Mouse (Mus musculus) embryonic facial prominence, embryonic 15.5 days (tissue): ENCODE results near the gene Nup188. TPM values are rescaled to one million over a fixed set of nuclear protein-coding genes. Genes with fewer than 3 reads are reported as not detected.

ENCODE experiments used
- ATAC-seq: fragments of 200-750 bp; cut with Nextera tagmentation; 2 replicates; pipeline ENCODE4 v1.8.0; 2017; ENCODE audit warnings: low read depth, moderate TSS enrichment; ENCODE audit not compliant: insufficient number of reproducible peaks, low FRiP score, low TSS enrichment
- H3K27ac ChIP-seq: fragments of 300-500 bp; sonication (generic); replicated peaks from 2 replicates; pipeline ENCODE4 v1.5.1; 2015; ENCODE audit warnings: mild to moderate bottlenecking, inconsistent platforms
- H3K27me3 ChIP-seq: fragments of 300-500 bp; sonication (generic); 2 replicates; pipeline ENCODE4 v1.6.1; 2015; ENCODE audit warnings: inconsistent platforms
- H3K36me3 ChIP-seq: fragments of 300-500 bp; sonication (generic); 2 replicates; pipeline ENCODE4 v1.6.1; 2015; ENCODE audit warnings: mild to moderate bottlenecking, inconsistent platforms
- H3K4me1 ChIP-seq: fragments of 300-500 bp; sonication (generic); 2 replicates; pipeline ENCODE4 v1.6.1; 2015; ENCODE audit warnings: inconsistent platforms
- H3K4me2 ChIP-seq: fragments of 300-500 bp; sonication (generic); replicated peaks from 2 replicates; pipeline ENCODE4 v1.6.1; 2015; ENCODE audit warnings: mild to moderate bottlenecking, inconsistent platforms
- H3K4me3 ChIP-seq: fragments of 300-500 bp; sonication (generic); replicated peaks from 2 replicates; pipeline ENCODE4 v1.5.1; 2015; ENCODE audit warnings: mild to moderate bottlenecking, inconsistent platforms
- H3K9ac ChIP-seq: fragments of 300-500 bp; sonication (generic); 2 replicates; pipeline ENCODE4 v1.6.1; 2015; ENCODE audit warnings: inconsistent platforms
- H3K9me3 ChIP-seq: fragments of 300-500 bp; sonication (generic); replicated peaks from 2 replicates; pipeline ENCODE4 v1.6.1; 2016; ENCODE audit warnings: inconsistent platforms
- WGBS: fragments of 180-500 bp; shearing (Covaris S2); methylation state at CpG from one replicate; pipeline ENCODE4 v1.1.7; 2015; 5-methylcytosine and 5-hydroxymethylcytosine counted together
- polyA plus RNA-seq: library from polyadenylated mRNA; unstranded; fragments of >200 nt; fragmentation: Nextera tagmentation; extraction: Ambion mirVana; gene quantifications from 2 replicates; pipeline ENCODE4 v1.2.1, GENCODE M21; 2015

The Nup188 gene
- polyA plus RNA-seq, 1 experiment from 2014 or later: 34.3 TPM

DNA sequence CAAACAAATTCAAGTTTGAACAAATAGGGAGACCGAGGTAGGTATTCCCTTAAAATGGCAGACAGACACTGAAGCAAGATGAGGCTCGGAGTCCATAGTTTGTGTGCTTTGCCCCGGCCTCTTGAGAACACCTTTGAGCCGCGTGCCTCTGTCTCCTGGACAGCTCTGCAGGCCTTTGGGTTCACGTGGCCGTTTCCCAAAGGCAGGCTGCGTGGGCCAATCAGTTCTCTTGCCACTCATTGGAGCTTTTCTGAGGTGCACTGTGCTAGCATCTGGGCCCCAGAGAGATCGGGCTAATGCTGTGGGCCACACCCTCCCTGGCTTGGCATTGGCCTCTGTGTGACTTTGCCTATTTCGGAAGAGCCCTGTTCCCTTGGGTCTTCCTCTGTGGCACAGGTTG, 89.7 kb downstream of the Nup188 start:
- ATAC-seq: no peak
- Histone ChIP-seq H3K4me3 (no peak overlapping the region), H3K4me1 (no peaks in the 10 kb centered on the region; the same call in 1 of the 2 replicates), H3K27me3 (no peaks in the 10 kb centered on the region), H3K36me3 (peaks cover 87% of the 10 kb centered on the region), H3K9me3 (no peaks in the 10 kb centered on the region), H3K9ac (no peak overlapping the region), H3K4me2 (no peak overlapping the region), H3K27ac (no peak overlapping the region)
- 92% methylated on average over 10 of the region's 10 CpGs for WGBS

DNA sequence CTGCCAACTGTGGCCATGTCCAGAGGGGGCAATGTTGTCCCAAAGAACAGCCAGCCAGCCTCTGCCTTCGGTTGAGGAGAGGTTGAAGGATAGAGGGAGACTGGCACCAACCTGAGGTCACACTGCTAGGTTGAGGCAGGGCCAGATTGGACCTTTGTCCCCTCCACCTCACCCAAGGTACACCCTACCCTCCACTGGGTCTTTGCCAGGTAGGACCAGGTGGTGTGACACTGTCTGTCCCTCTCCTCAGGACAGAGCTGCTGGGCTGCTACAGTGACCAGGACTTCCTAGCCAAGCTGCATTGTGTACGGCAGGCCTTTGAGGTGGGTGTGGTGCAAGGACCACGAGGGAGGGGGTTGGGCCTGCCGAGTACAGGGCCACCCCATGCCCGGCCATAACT, 91.5 kb downstream of the Nup188 start:
- Histone ChIP-seq H3K27me3 (no peaks in the 10 kb centered on the region), H3K9me3 (no peaks in the 10 kb centered on the region), H3K9ac (no peak overlapping the region), H3K4me2 (no peak overlapping the region), H3K4me3 (no peak overlapping the region), H3K4me1 (no peaks in the 10 kb centered on the region; the same call in 1 of the 2 replicates), H3K27ac (no peak overlapping the region), H3K36me3 (peaks cover 86% of the 10 kb centered on the region)
- 81% methylated on average over 5 of the region's 5 CpGs for WGBS
- peak; percentile 31; the same call in 1 of the 2 replicates for ATAC-seq

DNA sequence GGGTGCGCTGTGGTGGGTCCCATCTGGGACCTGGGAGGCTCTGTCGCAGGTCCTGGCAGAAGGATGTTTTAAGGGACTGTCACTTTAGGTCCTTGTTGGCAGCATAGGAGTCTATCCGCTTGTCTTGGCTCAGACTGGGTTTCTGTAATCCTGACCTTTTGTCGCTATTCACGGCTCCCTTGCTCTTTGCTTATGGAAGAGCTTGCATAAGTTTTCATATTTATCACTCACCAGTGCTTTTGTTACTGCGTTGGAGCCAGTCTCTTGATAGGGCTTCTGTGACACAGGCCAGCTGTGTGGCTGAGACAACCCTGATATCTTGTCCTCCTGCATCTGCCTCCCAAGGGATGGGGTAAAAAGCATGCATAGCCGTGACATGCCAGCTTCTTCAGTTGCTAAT, 93.1 kb downstream of the Nup188 start:
- H3K4me3 ChIP-seq: no peak overlapping the region
- no peaks in the 10 kb centered on the region; the same call in 1 of the 2 replicates for H3K4me1 ChIP-seq
- WGBS: 89% methylated on average over 7 of the region's 7 CpGs
- H3K9ac ChIP-seq: no peak overlapping the region
- peaks cover 89% of the 10 kb centered on the region for H3K36me3 ChIP-seq
- no peaks in the 10 kb centered on the region for H3K27me3 ChIP-seq
- ATAC-seq: no peak
- H3K4me2 ChIP-seq: no peak overlapping the region
- H3K27ac ChIP-seq: no peak overlapping the region
- H3K9me3 ChIP-seq: no peaks in the 10 kb centered on the region

DNA sequence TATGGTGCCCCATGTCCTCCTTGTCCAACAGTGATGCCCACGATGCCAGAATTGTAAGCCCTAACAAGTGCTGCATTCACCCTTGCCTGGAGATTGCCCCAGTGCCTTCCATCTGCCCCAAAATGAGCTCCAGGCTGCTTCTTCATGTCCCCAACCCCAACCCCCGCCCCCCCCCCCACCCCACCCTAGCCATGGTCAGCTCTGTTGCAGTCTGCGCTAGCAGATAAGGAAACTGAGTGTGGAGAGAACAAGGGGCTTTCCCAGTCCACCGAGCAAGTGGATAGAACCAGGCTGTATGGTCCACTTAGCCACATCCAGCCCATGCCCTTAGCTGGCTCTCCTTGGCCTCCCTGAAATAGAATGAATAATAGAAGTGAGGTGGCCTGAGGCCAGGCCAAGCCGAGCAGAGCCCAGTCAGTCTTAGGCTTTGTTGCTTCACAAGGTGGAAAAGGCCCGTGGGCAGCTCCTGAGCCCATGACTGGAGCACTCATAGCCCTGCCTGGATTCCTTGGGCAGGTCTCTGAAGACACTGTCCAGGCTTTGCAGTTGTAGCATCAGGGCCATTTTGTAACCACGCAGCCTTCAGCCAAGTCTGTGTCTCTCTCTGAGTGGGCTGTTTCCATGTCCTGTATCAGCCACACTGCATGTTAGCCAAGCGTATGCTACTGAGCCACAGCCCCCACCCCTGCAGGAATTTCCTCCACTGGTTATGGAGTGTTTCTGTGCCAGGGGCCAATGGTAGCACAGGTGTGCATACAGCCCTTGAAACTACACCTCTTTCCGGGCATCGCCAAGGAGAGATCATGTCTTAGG, 94.6 kb downstream of the Nup188 start:
- ATAC-seq: no peak
- Histone ChIP-seq H3K4me2 (no peak overlapping the region), H3K27me3 (no peaks in the 10 kb centered on the region), H3K9ac (no peak overlapping the region), H3K27ac (no peak overlapping the region), H3K36me3 (peaks cover 94% of the 10 kb centered on the region), H3K9me3 (no peaks in the 10 kb centered on the region), H3K4me3 (no peak overlapping the region), H3K4me1 (no peaks in the 10 kb centered on the region; the same call in 1 of the 2 replicates)
- WGBS: 87% methylated on average over 10 of the region's 10 CpGs

DNA sequence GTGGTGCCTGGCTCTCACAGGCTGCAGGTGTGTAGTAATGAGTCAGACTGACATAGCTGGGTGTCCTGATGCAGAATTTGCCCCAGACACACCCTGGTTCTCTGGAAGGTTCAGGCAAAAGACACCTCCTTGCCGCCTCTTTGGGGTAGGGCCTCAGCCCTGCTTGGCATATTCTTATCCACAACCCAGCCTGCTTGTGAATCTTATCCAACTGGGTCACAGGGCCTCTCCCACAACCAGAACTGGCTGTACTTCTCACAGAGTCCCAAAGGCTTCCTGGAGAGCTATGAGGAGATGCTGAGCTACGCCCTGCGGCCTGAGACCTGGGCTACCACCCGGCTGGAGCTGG, 95.2 kb downstream of the Nup188 start:
- WGBS: 81% methylated on average over 4 of the region's 4 CpGs
- Histone ChIP-seq H3K27ac (no peak overlapping the region), H3K36me3 (peaks cover 89% of the 10 kb centered on the region), H3K27me3 (no peaks in the 10 kb centered on the region), H3K9me3 (no peaks in the 10 kb centered on the region), H3K4me1 (no peaks in the 10 kb centered on the region), H3K4me3 (no peak overlapping the region), H3K4me2 (no peak overlapping the region), H3K9ac (no peak overlapping the region)
- ATAC-seq: no peak

DNA sequence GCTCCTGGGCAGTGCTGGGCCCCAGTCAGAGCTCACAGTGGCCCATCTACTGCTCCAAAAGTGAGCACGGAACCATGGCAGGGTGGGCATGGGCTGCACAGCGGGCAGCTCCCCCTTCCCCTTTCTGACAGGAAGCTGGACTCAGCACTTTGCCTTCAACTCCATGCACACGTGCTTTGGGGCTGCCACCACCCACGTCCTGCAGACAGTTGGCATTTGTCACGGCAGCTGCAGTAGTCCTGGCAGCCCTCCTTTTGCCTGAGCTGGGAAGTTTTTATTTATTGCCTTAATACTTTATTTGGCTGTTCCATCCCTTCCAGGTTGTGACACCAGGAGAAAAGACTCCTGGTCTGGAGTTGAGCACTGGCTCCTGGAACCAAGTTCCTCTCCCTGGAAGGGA, 98.6 kb downstream of the Nup188 start:
- peaks cover 57% of the 10 kb centered on the region for H3K36me3 ChIP-seq
- 80% methylated on average over 5 of the region's 5 CpGs for WGBS
- no peaks in the 10 kb centered on the region for H3K27me3 ChIP-seq
- no peak overlapping the region for H3K4me3 ChIP-seq
- H3K27ac ChIP-seq: no peak overlapping the region
- ATAC-seq: no peak
- H3K4me1 ChIP-seq: no peaks in the 10 kb centered on the region
- no peak overlapping the region for H3K4me2 ChIP-seq
- H3K9ac ChIP-seq: no peak overlapping the region
- no peaks in the 10 kb centered on the region for H3K9me3 ChIP-seq

DNA sequence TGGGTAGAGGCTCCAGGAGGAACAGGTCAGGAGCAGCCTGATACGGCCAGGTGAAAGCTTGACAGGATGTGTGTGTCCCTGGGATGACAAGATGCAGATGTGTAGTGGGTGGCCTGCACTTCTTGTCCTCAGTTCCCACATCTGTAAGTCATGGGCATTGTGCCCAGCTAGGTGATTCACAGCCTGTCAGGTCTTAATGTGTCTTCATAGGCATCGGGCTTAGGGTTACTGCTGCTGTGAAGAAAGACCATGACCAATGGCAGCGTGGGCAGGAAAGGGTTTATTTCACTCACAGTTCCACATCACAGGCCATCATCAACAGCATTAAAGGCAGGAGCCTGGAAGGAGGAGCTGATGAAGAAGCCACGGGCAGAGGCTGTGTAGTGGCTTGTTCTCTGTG, 99.4 kb downstream of the Nup188 start:
- Histone ChIP-seq H3K9ac (no peak overlapping the region), H3K36me3 (peaks cover 51% of the 10 kb centered on the region), H3K4me2 (no peak overlapping the region), H3K27me3 (no peaks in the 10 kb centered on the region), H3K9me3 (no peaks in the 10 kb centered on the region), H3K4me1 (no peaks in the 10 kb centered on the region), H3K27ac (no peak overlapping the region), H3K4me3 (no peak overlapping the region)
- WGBS: 72% methylated on average over 4 of the region's 4 CpGs
- ATAC-seq: no peak

DNA sequence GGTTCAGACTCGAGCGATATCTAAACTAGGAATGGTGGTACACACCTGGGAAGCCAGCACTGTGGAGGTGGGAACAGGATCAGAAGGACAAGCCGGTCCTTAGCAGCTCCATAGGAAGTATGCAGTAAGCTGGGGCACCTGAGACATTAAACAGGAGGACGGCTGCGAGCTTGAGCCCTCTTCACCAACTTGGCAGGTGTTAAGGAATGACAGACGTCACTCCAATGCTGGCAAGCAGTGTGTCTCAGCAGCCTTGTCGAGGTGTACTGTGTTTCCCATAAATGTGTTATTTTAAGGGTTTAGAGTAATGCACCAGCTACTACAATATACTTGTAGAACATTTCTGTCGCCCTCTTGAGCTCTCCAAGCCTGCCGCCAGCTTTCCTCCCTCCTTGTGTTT, 100.7 kb downstream of the Nup188 start:
- 81% methylated on average over 9 of the region's 9 CpGs for WGBS
- Histone ChIP-seq H3K9ac (no peak overlapping the region), H3K27me3 (no peaks in the 10 kb centered on the region), H3K9me3 (no peaks in the 10 kb centered on the region), H3K36me3 (peaks cover 39% of the 10 kb centered on the region), H3K4me3 (no peak overlapping the region), H3K4me1 (peaks cover 8% of the 10 kb centered on the region), H3K4me2 (no peak overlapping the region), H3K27ac (no peak overlapping the region)
- ATAC-seq: no peak

DNA sequence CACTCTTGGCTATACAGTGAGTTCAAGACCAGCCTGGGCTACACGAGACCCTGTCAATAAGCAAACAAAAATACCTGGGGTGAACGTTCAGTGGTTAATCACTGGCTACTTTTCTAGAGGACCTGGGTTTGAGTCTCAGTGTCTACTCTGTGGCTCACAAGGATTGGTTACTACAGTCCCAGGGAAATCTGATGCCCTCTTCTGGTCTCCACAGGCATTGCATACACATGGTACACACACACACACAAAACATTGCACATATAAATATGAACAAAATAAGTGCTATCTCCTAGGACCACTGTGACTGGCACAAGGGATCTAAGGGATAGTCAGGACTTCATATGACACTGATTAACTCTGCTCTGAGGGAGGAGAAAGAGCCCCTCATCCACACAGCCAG, 102.8 kb downstream of the Nup188 start:
- H3K4me3 ChIP-seq: no peak overlapping the region
- H3K9ac ChIP-seq: no peak overlapping the region
- H3K36me3 ChIP-seq: peaks cover 19% of the 10 kb centered on the region
- no peak overlapping the region for H3K4me2 ChIP-seq
- 88% methylated on average over 2 of the region's 2 CpGs for WGBS
- ATAC-seq: no peak
- no peaks in the 10 kb centered on the region for H3K27me3 ChIP-seq
- H3K4me1 ChIP-seq: peaks cover 21% of the 10 kb centered on the region
- H3K9me3 ChIP-seq: no peaks in the 10 kb centered on the region
- H3K27ac ChIP-seq: no peak overlapping the region

DNA sequence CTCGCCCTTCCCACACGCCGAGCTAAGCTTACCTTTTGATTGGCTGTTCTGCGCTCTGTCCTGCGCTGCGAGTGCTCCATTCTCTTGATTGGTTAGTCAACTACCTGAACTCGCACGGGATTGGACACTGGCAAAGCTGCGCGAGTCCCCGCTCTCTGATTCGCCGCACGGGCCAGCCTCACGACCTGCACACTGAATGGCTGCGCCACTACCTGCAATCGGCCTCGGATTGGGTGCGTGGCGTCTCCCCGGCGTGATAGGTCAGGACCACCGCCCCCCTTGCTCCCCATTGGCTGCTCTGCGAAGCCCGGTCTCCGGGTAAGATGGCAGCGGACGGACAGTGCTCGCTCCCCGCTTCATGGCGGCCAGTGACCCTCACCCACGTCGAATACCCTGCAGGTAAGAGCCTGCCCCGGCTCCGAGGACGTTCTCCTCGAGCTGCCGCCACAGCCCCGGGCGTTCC, 105.9 kb downstream of the Nup188 start, which contains the start of gene Dolpp1:
Gene Dolpp1 (plus strand): TSS at position 141 of the 463 bp plus-strand sequence.
- H3K4me2 ChIP-seq: peak within 1 kb of the TSS; percentile 92
- no peaks in the 10 kb centered on the region for H3K27me3 ChIP-seq
- H3K4me1 ChIP-seq: peaks cover 23% of the 10 kb centered on the region
- peak within 1 kb of the TSS; percentile 96 for H3K4me3 ChIP-seq
- peak within 1 kb of the TSS; percentile 55 for H3K9ac ChIP-seq
- H3K27ac ChIP-seq: peak within 1 kb of the TSS; percentile 90
- no peaks in the 10 kb centered on the region for H3K9me3 ChIP-seq
- H3K36me3 ChIP-seq: peaks cover 11% of the 10 kb centered on the region
- under 1% methylated on average over 40 of the region's 40 CpGs for WGBS
- peak; percentile 99 for ATAC-seq

DNA sequence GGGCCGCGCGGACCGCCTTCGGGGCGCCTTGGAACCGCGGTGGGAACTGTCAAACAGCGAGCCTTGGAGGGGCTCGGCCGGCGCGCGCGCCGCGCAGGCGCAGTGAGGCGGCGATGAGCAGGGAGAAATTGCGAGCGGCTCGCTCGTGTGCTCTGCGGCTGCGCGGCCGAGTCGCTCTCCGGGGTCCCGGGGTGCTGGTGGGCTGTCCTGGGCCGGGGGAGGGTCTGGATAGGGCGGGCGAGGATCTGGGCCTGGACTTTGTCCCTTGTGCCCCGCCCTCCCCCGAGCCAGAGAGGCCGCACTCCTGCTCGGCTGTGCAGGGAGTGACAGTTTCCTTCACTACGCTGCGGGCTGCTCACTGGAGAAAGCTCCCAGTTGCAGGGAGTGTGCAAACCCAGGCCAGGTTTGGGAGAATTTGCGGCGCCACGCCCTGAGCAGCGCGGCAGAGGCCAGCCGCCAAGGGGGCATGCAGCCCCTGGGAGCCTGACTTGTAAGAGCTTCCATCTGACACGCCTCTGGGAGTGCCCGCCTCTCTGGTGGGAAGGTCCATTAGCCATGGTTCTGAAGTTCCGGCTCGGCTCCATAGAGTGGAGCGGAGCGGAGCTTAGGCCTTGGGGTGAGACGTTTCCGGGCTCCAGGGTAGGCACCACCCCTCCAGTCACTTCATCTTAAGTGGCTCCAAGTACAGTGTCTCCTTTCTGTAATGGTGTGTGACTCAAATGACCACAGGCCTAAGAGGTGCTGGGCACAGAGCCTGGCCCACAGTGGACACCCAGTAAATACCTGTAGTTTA, 106.6 kb downstream of the Nup188 start:
- Histone ChIP-seq H3K27ac (peak overlapping the region; percentile 90), H3K4me2 (peak overlapping the region; percentile 92), H3K36me3 (peaks cover 17% of the 10 kb centered on the region), H3K9ac (peak overlapping the region; percentile 55), H3K4me3 (peak overlapping the region; percentile 96), H3K9me3 (no peaks in the 10 kb centered on the region), H3K4me1 (peaks cover 23% of the 10 kb centered on the region), H3K27me3 (no peaks in the 10 kb centered on the region)
- peak; percentile 79 for ATAC-seq
- under 1% methylated on average over 52 of the region's 54 CpGs for WGBS
